Mouse (Mus musculus): ENCODE data around the gene Gstt2. TPM values are rescaled to one million over a fixed set of nuclear protein-coding genes. Genes with fewer than 3 reads are reported as not detected.
"Not testable (repeated sequence)": the region's sequence is repeated elsewhere in the genome, so short reads cannot be mapped to it uniquely, and the experiment has no call there.

Gstt2 gene
- polyA plus RNA-seq, 1 experiment from 2014 or later: 51.9 TPM

GRCm38 (mm10) chr10:75873543-75874170 lies 36.4 kb upstream of the Gstt2 start:
- Histone ChIP-seq H3K4me1 (replicated peaks; ENCODE audit: control insufficient read depth, insufficient read depth, low read length) (peaks cover 7% of the 10 kb centered on the region), H3K4me2 (ENCODE audit: low read depth, low read length) (peak overlapping the region; percentile 74), H3K9ac (ENCODE audit: low read length) (peak overlapping the region; percentile 60; the same call in 1 of the 2 replicates), H3K27me3 (ENCODE audit: control insufficient read depth, insufficient read depth, low read depth, low read length) (no peaks in the 10 kb centered on the region), H3K27ac (ENCODE audit: low read length) (no peak overlapping the region), H3K9me3 (ENCODE audit: control insufficient read depth, low read length) (no peaks in the 10 kb centered on the region), H3K4me3 (ENCODE audit: low read length) (peak overlapping the region; percentile 46; the same call in 1 of the 2 replicates), H3K36me3 (ENCODE audit: control insufficient read depth, insufficient read depth, low read length) (no peaks in the 10 kb centered on the region)
- WGBS: 31% methylated on average over 10 of the region's 10 CpGs
- no peak for ATAC-seq (ENCODE audit: low read depth)

- H3K36me3 ChIP-seq (ENCODE audit: control insufficient read depth, insufficient read depth, low read length): no peaks in the 10 kb centered on the region
- H3K9me3 ChIP-seq (ENCODE audit: control insufficient read depth, low read length): no peaks in the 10 kb centered on the region
- peak overlapping the region; percentile 74 for H3K4me2 ChIP-seq (ENCODE audit: low read depth, low read length)
- WGBS: 2% methylated on average over 11 of the region's 11 CpGs
- peak overlapping the region; percentile 46 for H3K4me3 ChIP-seq (ENCODE audit: low read length)
- peak; percentile 98 for ATAC-seq (ENCODE audit: low read depth)
- peaks cover 7% of the 10 kb centered on the region for H3K4me1 ChIP-seq (replicated peaks; ENCODE audit: control insufficient read depth, insufficient read depth, low read length)
- 0 out of 2 replicates have a peak overlapping the region, but pooled peaks have one; percentile 12 for H3K27ac ChIP-seq (ENCODE audit: low read length)
- H3K27me3 ChIP-seq (ENCODE audit: control insufficient read depth, insufficient read depth, low read depth, low read length): no peaks in the 10 kb centered on the region
- peak overlapping the region; percentile 60 for H3K9ac ChIP-seq (ENCODE audit: low read length)
These were observed 35.8 kb upstream of the Gstt2 start for GRCm38 (mm10) chr10:75872915-75873542.

DNA sequence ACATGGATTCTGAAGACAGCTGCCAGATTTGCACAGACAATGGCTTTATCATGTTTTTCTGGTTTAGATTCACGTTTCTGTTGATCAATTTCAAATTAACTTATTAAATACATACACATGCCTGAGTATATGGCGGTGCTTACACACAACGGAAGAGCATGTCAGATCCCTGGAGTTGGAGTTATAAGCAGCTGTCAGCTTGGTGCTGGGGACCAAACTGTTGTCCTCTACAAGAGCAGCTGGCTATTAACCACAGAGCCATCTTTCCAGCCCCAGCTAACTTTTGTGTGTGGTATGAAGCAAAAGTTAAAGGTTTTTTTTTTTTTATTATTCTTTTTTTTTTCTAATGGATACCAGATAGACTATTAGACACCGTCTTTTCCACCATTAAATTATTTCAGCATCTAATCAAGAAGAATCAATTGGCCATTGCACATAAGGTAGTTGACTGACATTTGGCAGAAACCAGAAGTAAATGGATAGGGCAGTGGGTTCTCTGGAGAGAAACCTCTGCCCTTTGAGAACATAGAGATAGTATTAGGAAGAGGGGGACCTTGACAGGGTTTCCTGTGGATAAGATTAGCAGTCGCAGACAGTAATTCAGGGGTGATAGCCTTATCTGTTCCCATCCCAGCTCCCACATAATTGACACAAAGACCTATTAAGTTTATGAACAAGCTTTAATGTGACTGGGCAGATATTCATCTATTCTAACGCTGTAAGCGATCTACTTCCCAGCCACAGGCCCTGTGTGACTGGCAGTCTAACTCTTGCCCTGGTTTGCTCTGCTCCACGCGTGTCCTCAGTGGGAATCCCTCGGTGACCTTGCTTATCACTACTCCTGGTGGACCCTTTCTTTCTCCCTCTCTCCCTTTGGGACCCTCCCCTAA lies 35.0 kb upstream of the Gstt2 start:
- no peak for ATAC-seq (ENCODE audit: low read depth)
- Histone ChIP-seq H3K4me2 (ENCODE audit: low read depth, low read length) (peak overlapping the region; percentile 74), H3K4me3 (ENCODE audit: low read length) (peak overlapping the region; percentile 46), H3K36me3 (ENCODE audit: control insufficient read depth, insufficient read depth, low read length) (no peaks in the 10 kb centered on the region), H3K9ac (ENCODE audit: low read length) (peak overlapping the region; percentile 52; the same call in 1 of the 2 replicates), H3K27ac (ENCODE audit: low read length) (no peak overlapping the region), H3K9me3 (ENCODE audit: control insufficient read depth, low read length) (no peaks in the 10 kb centered on the region), H3K27me3 (ENCODE audit: control insufficient read depth, insufficient read depth, low read depth, low read length) (no peaks in the 10 kb centered on the region), H3K4me1 (replicated peaks; ENCODE audit: control insufficient read depth, insufficient read depth, low read length) (peaks cover 7% of the 10 kb centered on the region)
- WGBS: 35% methylated on average over 10 of the region's 10 CpGs

DNA sequence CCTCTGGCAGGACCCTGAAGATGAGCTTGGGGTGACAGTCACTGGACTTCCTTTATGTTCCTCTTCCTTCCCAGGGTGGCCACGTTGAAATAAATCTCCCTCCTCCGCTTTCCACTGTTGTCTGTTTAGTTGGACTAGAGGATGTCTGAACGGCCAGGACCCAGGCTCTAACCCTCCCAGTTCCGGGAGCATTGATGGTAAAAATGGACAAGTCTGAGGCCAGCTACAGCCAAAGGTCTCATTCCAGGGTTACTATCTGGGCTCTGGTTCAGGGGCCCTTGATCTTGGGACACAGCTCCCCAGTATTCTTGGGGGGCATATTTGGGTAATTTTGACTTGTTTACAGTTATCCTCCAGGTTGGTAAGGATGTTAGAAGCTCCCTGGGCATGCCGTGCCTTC lies 24.4 kb upstream of the Gstt2 start:
- H3K36me3 ChIP-seq (ENCODE audit: control insufficient read depth, insufficient read depth, low read length): peaks cover 6% of the 10 kb centered on the region
- peaks cover 21% of the 10 kb centered on the region for H3K4me1 ChIP-seq (replicated peaks; ENCODE audit: control insufficient read depth, insufficient read depth, low read length)
- WGBS: 75% methylated on average over 5 of the region's 5 CpGs
- H3K4me2 ChIP-seq (ENCODE audit: low read depth, low read length): no peak overlapping the region
- ATAC-seq (ENCODE audit: low read depth): no peak
- H3K4me3 ChIP-seq (ENCODE audit: low read length): no peak overlapping the region
- H3K9ac ChIP-seq (ENCODE audit: low read length): no peak overlapping the region
- H3K27me3 ChIP-seq (ENCODE audit: control insufficient read depth, insufficient read depth, low read depth, low read length): no peaks in the 10 kb centered on the region
- H3K9me3 ChIP-seq (ENCODE audit: control insufficient read depth, low read length): no peaks in the 10 kb centered on the region
- H3K27ac ChIP-seq (ENCODE audit: low read length): no peak overlapping the region

DNA sequence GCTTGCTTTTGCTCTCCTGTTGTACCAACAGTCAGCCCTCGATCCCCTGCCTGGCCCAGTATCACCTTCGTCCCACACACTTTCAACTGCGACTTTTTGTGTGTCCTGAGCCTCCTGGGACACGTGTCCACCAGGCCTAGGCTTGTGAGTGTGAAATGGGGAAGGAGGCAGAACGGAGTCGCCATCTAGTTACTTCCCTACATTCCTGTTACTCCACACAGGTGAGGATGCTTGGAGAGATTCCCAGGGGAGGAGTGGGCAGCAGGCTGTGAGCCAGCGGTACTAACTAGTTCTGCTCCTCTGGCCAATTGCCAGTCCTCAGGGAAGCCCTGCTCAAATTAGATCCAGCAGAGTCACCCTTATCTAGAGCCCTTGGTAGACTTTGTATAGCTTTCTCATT lies 23.5 kb upstream of the Gstt2 start:
- Histone ChIP-seq H3K27me3 (ENCODE audit: control insufficient read depth, insufficient read depth, low read depth, low read length) (no peaks in the 10 kb centered on the region), H3K27ac (ENCODE audit: low read length) (peak overlapping the region; percentile 95), H3K36me3 (ENCODE audit: control insufficient read depth, insufficient read depth, low read length) (peaks cover 6% of the 10 kb centered on the region), H3K4me1 (replicated peaks; ENCODE audit: control insufficient read depth, insufficient read depth, low read length) (peaks cover 21% of the 10 kb centered on the region), H3K9me3 (ENCODE audit: control insufficient read depth, low read length) (no peaks in the 10 kb centered on the region), H3K9ac (ENCODE audit: low read length) (peak overlapping the region; percentile 55; the same call in 1 of the 2 replicates), H3K4me3 (ENCODE audit: low read length) (no peak overlapping the region), H3K4me2 (ENCODE audit: low read depth, low read length) (peak overlapping the region; percentile 64; the same call in 1 of the 2 replicates)
- 30% methylated on average over 7 of the region's 7 CpGs for WGBS
- no peak for ATAC-seq (ENCODE audit: low read depth)

DNA sequence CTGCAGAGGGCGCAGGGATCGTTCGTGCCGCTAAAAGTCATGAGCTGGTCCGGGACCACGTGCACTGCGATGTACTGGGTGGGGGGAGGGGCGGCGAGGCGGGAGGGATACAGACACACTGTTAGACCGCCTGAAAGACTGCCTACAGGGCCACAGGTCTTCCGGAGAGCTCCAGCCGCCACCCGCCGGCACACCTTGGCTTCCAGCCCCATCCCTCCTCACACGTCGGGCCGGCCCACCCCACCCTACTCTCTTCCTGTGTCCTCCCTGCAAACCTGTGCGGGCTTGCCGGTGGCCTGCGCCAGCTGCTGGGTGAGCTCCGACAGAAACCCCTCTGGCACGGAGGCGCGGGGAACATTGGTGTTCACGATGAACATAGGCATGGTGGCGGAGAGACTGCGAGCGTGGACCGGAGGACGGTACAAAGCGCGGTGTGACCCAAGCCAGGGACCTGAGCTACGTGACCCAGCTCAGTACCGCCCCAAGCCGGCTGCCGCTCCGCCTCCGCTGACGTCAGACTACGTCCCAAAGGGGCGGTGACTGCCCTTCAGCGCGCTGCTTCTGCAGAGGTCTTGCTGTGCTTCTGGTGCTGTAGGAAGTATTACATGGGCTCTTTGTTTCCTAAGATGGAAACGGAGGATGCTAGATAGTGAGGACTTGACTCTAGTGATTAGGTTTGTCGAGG lies 22.7 kb upstream of the Gstt2 start, which contains the start of gene Mif:
TSS of gene Mif (minus strand) at position 455 of the 685 bp plus-strand sequence.
- peak; percentile 98 for ATAC-seq (ENCODE audit: low read depth)
- under 1% methylated on average over 39 of the region's 46 CpGs for WGBS
- Histone ChIP-seq H3K9ac (ENCODE audit: low read length) (peak within 1 kb of the TSS; percentile 89), H3K4me1 (replicated peaks; ENCODE audit: control insufficient read depth, insufficient read depth, low read length) (peaks cover 21% of the 10 kb centered on the region), H3K4me3 (ENCODE audit: low read length) (peak within 1 kb of the TSS; percentile 71), H3K27ac (ENCODE audit: low read length) (peak within 1 kb of the TSS; percentile 95), H3K4me2 (ENCODE audit: low read depth, low read length) (peak within 1 kb of the TSS; percentile 64)
- not testable (repeated sequence) for H3K9me3 ChIP-seq (ENCODE audit: control insufficient read depth, low read length); H3K27me3 ChIP-seq (ENCODE audit: control insufficient read depth, insufficient read depth, low read depth, low read length); H3K36me3 ChIP-seq (ENCODE audit: control insufficient read depth, insufficient read depth, low read length)

- Histone ChIP-seq H3K4me3 (ENCODE audit: low read length) (peak overlapping the region; percentile 71), H3K27ac (ENCODE audit: low read length) (peak overlapping the region; percentile 95), H3K4me1 (replicated peaks; ENCODE audit: control insufficient read depth, insufficient read depth, low read length) (peaks cover 21% of the 10 kb centered on the region), H3K9ac (ENCODE audit: low read length) (peak overlapping the region; percentile 89), H3K36me3 (ENCODE audit: control insufficient read depth, insufficient read depth, low read length) (peaks cover 6% of the 10 kb centered on the region), H3K27me3 (ENCODE audit: control insufficient read depth, insufficient read depth, low read depth, low read length) (no peaks in the 10 kb centered on the region), H3K4me2 (ENCODE audit: low read depth, low read length) (peak overlapping the region; percentile 64), H3K9me3 (ENCODE audit: control insufficient read depth, low read length) (no peaks in the 10 kb centered on the region)
- WGBS: under 1% methylated on average over 23 of the region's 27 CpGs
- peak; percentile 76 for ATAC-seq (ENCODE audit: low read depth)
These were observed 22.0 kb upstream of the Gstt2 start for GRCm38 (mm10) chr10:75859107-75859746.

- Histone ChIP-seq H3K27ac (ENCODE audit: low read length) (no peak overlapping the region), H3K27me3 (ENCODE audit: control insufficient read depth, insufficient read depth, low read depth, low read length) (no peaks in the 10 kb centered on the region), H3K4me1 (replicated peaks; ENCODE audit: control insufficient read depth, insufficient read depth, low read length) (peaks cover 21% of the 10 kb centered on the region), H3K4me2 (ENCODE audit: low read depth, low read length) (no peak overlapping the region), H3K36me3 (ENCODE audit: control insufficient read depth, insufficient read depth, low read length) (peaks cover 6% of the 10 kb centered on the region), H3K9me3 (ENCODE audit: control insufficient read depth, low read length) (no peaks in the 10 kb centered on the region), H3K9ac (ENCODE audit: low read length) (no peak overlapping the region), H3K4me3 (ENCODE audit: low read length) (no peak overlapping the region)
- 86% methylated on average over 4 of the region's 4 CpGs for WGBS
- no peak for ATAC-seq (ENCODE audit: low read depth)
These were observed 20.4 kb upstream of the Gstt2 start for GRCm38 (mm10) chr10:75857598-75857997.
